Mouse (Mus musculus): Measurements from ENCODE around the gene Clec4g. TPM values are rescaled to one million over a fixed set of nuclear protein-coding genes. Genes with fewer than 3 reads are reported as not detected.

Gene Clec4g
- total and polyA plus RNA-seq, 3 experiments = 0.11 TPM; not detected in 2

DNA sequence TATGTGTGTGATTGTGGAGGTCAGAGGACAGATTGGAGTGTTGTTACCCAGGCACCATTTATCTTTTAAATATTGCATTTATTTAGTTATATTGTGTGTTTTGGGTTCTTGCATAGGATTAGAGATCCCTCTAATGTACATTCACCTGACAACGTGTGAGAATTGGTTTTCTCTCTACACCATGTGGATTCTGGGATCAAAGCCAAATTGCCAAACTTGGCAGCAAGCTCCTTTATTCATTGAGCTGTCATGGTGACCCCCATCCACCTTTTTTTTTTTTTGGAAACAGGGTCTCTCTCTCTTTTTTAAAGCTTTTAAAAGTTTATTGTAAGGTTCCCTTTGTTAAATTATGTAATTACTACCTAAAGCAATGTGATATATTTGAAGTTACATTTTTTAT, 590 bp upstream of the Clec4g start:
- no peak overlapping the region for H3K4me3 ChIP-seq (ENCODE audit: low read depth, low read length)
- H3K4me1 ChIP-seq (ENCODE audit: insufficient read depth, low read depth, low read length) = no peaks in the 10 kb centered on the region
- H3K9me3 ChIP-seq (replicated peaks) = no peaks in the 10 kb centered on the region
- H3K36me3 ChIP-seq (replicated peaks) = no peaks in the 10 kb centered on the region
- DNase-seq (ENCODE audit: low spot score) = no peak
- ATAC-seq (ENCODE audit: extremely low read depth, insufficient number of reproducible peaks, low FRiP score, poor library complexity, severe bottlenecking) = no peak
- H3K27me3 ChIP-seq (ENCODE audit: insufficient read depth, low read length) = peaks cover 3% of the 10 kb centered on the region; the same call in 1 of the 2 replicates
- no peak for TF ChIP-seq GATA1 (IDR thresholded peaks at IDR 0.05; ENCODE audit: borderline replicate concordance, low read length)
- TF ChIP-seq CTCF (IDR thresholded peaks at IDR 0.05; ENCODE audit: low read depth, low read length) = no peak
- no peak for TF ChIP-seq POLR2AphosphoS5 (IDR thresholded peaks at IDR 0.05; ENCODE audit: insufficient replicate concordance, low read depth, low read length)
- TF ChIP-seq TAL1 (conservative IDR thresholded peaks at IDR 0.05; ENCODE audit: low read depth, low read length) = no peak
- no peak for TF ChIP-seq GATA2 (IDR thresholded peaks at IDR 0.05; ENCODE audit: borderline replicate concordance, low read depth, low read length)

DNA sequence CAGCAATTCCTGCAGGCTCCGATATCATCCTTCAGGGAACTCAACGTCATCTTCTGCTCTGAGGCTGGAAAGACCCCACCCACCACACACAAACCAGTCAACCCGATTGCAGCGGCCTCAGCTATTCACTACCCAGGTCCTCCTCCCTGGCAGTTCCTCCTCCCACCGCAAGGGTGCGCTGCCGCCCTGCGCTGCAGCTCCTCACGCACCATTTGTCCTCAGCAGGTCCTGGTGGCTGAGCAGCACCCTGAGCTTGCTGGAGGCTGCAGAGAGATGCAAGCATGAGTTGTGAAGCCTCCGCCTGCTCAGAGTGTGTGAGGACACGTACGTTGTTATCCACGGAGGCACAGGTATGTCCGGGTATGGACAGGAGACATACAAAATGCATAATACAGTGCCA, 1.9 kb downstream of the Clec4g start:
- H3K4me3 ChIP-seq (ENCODE audit: low read depth, low read length) = no peak overlapping the region
- H3K9me3 ChIP-seq (replicated peaks) = no peaks in the 10 kb centered on the region
- H3K27me3 ChIP-seq (ENCODE audit: insufficient read depth, low read length) = peaks cover 3% of the 10 kb centered on the region; the same call in 1 of the 2 replicates
- peak; percentile 44 for DNase-seq (ENCODE audit: low spot score)
- peak; percentile 73; the same call in 1 of the 2 replicates for ATAC-seq (ENCODE audit: extremely low read depth, insufficient number of reproducible peaks, low FRiP score, poor library complexity, severe bottlenecking)
- H3K36me3 ChIP-seq (replicated peaks) = no peaks in the 10 kb centered on the region
- no peaks in the 10 kb centered on the region for H3K4me1 ChIP-seq (ENCODE audit: insufficient read depth, low read depth, low read length)
- TF ChIP-seq CTCF (IDR thresholded peaks at IDR 0.05; ENCODE audit: low read depth, low read length) (peak; percentile 99), GATA1 (IDR thresholded peaks at IDR 0.05; ENCODE audit: borderline replicate concordance, low read length) (no peak)

DNA sequence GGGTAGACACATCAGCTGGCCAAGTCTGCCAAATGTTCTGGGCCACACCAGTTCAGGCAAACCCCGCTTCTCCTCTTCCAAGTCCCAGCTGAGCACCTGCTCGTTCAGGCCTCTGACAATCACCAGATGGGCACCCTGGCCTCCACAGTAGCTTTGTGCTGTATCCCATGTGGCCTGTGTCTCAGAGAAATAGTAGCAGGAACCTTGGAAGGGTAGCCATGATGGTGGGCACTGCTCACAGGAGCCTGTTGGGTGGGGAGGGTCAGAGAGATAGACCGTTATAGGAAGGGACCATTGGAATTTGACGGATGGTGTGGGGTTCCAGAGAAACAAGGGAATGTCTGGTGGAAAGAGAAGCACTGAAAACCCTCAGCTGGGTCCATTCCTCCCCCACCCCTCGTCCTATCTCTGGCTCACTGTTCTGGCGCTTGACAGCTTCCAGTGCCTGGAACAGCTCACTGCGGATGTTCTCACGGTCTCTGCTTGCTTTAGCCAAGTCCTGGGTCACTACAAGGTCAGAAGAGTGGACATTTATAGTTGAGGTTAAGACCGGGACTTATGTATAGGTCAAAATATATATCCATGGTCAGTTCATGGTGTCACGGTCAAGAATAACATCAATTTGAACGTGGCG, 3.0 kb downstream of the Clec4g start:
- no peak for TF ChIP-seq TAL1 (conservative IDR thresholded peaks at IDR 0.05; ENCODE audit: low read depth, low read length)
- TF ChIP-seq GATA2 (IDR thresholded peaks at IDR 0.05; ENCODE audit: borderline replicate concordance, low read depth, low read length) = no peak
- no peak for TF ChIP-seq CTCF (IDR thresholded peaks at IDR 0.05; ENCODE audit: low read depth, low read length)
- TF ChIP-seq GATA1 (IDR thresholded peaks at IDR 0.05; ENCODE audit: borderline replicate concordance, low read length) = no peak
- no peak for TF ChIP-seq POLR2AphosphoS5 (IDR thresholded peaks at IDR 0.05; ENCODE audit: insufficient replicate concordance, low read depth, low read length)
- ATAC-seq (ENCODE audit: extremely low read depth, insufficient number of reproducible peaks, low FRiP score, poor library complexity, severe bottlenecking) (no peak), DNase-seq (ENCODE audit: low spot score) (no peak)
- no peaks in the 10 kb centered on the region for H3K9me3 ChIP-seq (replicated peaks)
- no peak overlapping the region for H3K4me3 ChIP-seq (ENCODE audit: low read depth, low read length)
- no peaks in the 10 kb centered on the region for H3K36me3 ChIP-seq (replicated peaks)
- no peaks in the 10 kb centered on the region for H3K4me1 ChIP-seq (ENCODE audit: insufficient read depth, low read depth, low read length)
- H3K27me3 ChIP-seq (ENCODE audit: insufficient read depth, low read length) = peaks cover 3% of the 10 kb centered on the region; the same call in 1 of the 2 replicates

DNA sequence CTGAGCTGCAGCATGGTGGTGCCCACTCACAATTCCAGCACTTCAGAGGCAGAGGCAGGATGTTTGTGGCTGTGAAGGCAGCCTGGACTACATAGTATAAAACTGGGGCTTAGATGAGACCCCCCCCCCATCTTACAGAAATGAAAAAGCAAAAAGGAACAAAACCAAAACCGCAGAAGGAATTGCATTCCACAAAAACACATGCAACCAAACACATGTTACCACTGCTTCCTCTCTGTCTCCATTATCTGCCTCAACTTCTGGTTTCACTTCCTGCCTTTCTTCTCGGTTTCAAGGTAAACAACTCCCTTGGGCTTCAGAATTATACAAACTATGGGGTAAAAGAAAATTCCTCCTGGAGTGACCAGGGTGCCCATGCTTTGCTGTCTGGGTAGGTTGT, 8.8 kb downstream of the Clec4g start:
- Histone ChIP-seq H3K9me3 (replicated peaks) (no peaks in the 10 kb centered on the region), H3K4me1 (ENCODE audit: insufficient read depth, low read depth, low read length) (no peaks in the 10 kb centered on the region), H3K4me3 (ENCODE audit: low read depth, low read length) (no peak overlapping the region), H3K36me3 (replicated peaks) (no peaks in the 10 kb centered on the region), H3K27me3 (ENCODE audit: insufficient read depth, low read length) (0 out of 2 replicates have a peak, but pooled peaks cover 4% of the 10 kb centered on the region)
- peak; percentile 34; the same call in 1 of the 2 replicates for ATAC-seq (ENCODE audit: extremely low read depth, insufficient number of reproducible peaks, low FRiP score, poor library complexity, severe bottlenecking)
- TF ChIP-seq GATA2 (IDR thresholded peaks at IDR 0.05; ENCODE audit: borderline replicate concordance, low read depth, low read length) = no peak
- DNase-seq (ENCODE audit: low spot score) = no peak

DNA sequence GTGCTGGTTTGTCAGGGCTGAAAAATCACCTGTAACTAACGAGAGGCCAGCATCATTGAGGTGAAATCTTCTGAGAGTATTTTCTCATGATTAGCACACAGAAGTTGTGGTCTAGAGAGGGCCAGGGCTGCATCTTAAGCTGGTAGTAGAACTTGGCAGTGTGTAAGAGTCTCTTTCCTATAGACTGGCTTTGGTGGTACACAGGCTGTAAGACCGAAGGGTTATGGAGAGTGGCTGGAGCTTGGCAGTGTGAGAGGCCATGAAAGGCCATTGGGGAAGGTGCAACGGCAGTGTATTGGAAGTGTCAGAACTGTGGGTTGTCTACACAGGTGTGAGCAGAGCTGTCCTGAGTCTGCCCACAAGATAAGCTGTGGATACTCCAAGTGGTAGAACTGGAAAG, 10.1 kb downstream of the Clec4g start:
- DNase-seq (ENCODE audit: low spot score) = no peak
- Histone ChIP-seq H3K4me3 (ENCODE audit: low read depth, low read length) (no peak overlapping the region), H3K4me1 (ENCODE audit: insufficient read depth, low read depth, low read length) (no peaks in the 10 kb centered on the region), H3K27me3 (ENCODE audit: insufficient read depth, low read length) (0 out of 2 replicates have a peak, but pooled peaks cover 4% of the 10 kb centered on the region), H3K36me3 (replicated peaks) (no peaks in the 10 kb centered on the region), H3K9me3 (replicated peaks) (no peaks in the 10 kb centered on the region)
- TF ChIP-seq GATA1 (IDR thresholded peaks at IDR 0.05; ENCODE audit: borderline replicate concordance, low read length) (no peak), CTCF (IDR thresholded peaks at IDR 0.05; ENCODE audit: low read depth, low read length) (no peak), TAL1 (conservative IDR thresholded peaks at IDR 0.05; ENCODE audit: low read depth, low read length) (no peak), GATA2 (IDR thresholded peaks at IDR 0.05; ENCODE audit: borderline replicate concordance, low read depth, low read length) (no peak), POLR2AphosphoS5 (IDR thresholded peaks at IDR 0.05; ENCODE audit: insufficient replicate concordance, low read depth, low read length) (no peak)
- ATAC-seq (ENCODE audit: extremely low read depth, insufficient number of reproducible peaks, low FRiP score, poor library complexity, severe bottlenecking) = no peak

DNA sequence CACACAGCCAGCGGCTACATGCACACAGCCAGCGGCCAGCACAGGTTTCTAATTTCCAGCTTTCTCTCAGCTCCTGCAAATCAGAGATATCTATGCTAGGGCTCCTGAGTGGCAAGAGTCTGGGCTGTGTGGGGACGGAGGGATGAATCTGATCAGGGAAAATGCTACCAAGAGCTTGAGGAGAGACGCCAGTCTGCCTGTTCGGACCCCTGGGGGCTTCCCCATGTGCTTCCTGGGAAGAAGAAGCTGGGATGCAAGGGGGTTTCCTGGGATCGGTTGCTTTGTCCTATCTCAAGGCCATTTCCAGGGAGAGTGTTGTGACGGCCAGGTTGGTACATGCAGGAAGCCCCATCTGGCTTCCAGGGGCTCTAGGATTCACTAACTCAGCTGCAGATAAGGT, 12.8 kb downstream of the Clec4g start:
- H3K27me3 ChIP-seq (ENCODE audit: insufficient read depth, low read length) = 0 out of 2 replicates have a peak, but pooled peaks cover 4% of the 10 kb centered on the region
- ATAC-seq (ENCODE audit: extremely low read depth, insufficient number of reproducible peaks, low FRiP score, poor library complexity, severe bottlenecking) (no peak), DNase-seq (ENCODE audit: low spot score) (no peak)
- no peak overlapping the region for H3K4me3 ChIP-seq (ENCODE audit: low read depth, low read length)
- no peaks in the 10 kb centered on the region for H3K9me3 ChIP-seq (replicated peaks)
- no peaks in the 10 kb centered on the region for H3K36me3 ChIP-seq (replicated peaks)
- no peak for TF ChIP-seq GATA1 (IDR thresholded peaks at IDR 0.05; ENCODE audit: borderline replicate concordance, low read length)
- TF ChIP-seq CTCF (IDR thresholded peaks at IDR 0.05; ENCODE audit: low read depth, low read length) = no peak
- no peak for TF ChIP-seq GATA2 (IDR thresholded peaks at IDR 0.05; ENCODE audit: borderline replicate concordance, low read depth, low read length)
- TF ChIP-seq TAL1 (conservative IDR thresholded peaks at IDR 0.05; ENCODE audit: low read depth, low read length) = no peak
- TF ChIP-seq POLR2AphosphoS5 (IDR thresholded peaks at IDR 0.05; ENCODE audit: insufficient replicate concordance, low read depth, low read length) = no peak
- H3K4me1 ChIP-seq (ENCODE audit: insufficient read depth, low read depth, low read length) = no peaks in the 10 kb centered on the region

All from G1E (cell line).